Mouse (Mus musculus) left cerebral cortex, postnatal 36 days (tissue): ENCODE data around the gene Atl2. TPM values are rescaled to one million over a fixed set of nuclear protein-coding genes. Genes with fewer than 3 reads are reported as not detected.

Experiments
- total RNA-seq, 2 experiments: library from RNA; stranded (reverse); gene quantifications; 2 replicates each; pipeline ENCODE4 v1.2.3; 2021

Atl2 gene
- total RNA-seq, 2 experiments from 2014 or later: 61.8 to 75.2 TPM

Other genes starting within 250 kb of the Atl2 start
- 1 to 10 TPM; 2.3 to 3.6 TPM for gene Cyp1b1, start 181.1 kb downstream of the Atl2 start, total RNA-seq
- gene Hnrnpll, start 166.2 kb upstream of the Atl2 start, total RNA-seq: 10 to 100 TPM; 51.4 to 58.4 TPM
- gene Galm, start 231.3 kb upstream of the Atl2 start, total RNA-seq: 1 to 10 TPM; 2.6 to 2.7 TPM